Mouse (Mus musculus): Measurements from ENCODE around the gene Cdc6. TPM values are rescaled to one million over a fixed set of nuclear protein-coding genes. Genes with fewer than 3 reads are reported as not detected.

The Cdc6 gene
- polyA plus RNA-seq (2015; fragmentation: Nextera tagmentation; extraction: Ambion mirVana) = 11.2 and 12.1 TPM in 2 replicates

DNA sequence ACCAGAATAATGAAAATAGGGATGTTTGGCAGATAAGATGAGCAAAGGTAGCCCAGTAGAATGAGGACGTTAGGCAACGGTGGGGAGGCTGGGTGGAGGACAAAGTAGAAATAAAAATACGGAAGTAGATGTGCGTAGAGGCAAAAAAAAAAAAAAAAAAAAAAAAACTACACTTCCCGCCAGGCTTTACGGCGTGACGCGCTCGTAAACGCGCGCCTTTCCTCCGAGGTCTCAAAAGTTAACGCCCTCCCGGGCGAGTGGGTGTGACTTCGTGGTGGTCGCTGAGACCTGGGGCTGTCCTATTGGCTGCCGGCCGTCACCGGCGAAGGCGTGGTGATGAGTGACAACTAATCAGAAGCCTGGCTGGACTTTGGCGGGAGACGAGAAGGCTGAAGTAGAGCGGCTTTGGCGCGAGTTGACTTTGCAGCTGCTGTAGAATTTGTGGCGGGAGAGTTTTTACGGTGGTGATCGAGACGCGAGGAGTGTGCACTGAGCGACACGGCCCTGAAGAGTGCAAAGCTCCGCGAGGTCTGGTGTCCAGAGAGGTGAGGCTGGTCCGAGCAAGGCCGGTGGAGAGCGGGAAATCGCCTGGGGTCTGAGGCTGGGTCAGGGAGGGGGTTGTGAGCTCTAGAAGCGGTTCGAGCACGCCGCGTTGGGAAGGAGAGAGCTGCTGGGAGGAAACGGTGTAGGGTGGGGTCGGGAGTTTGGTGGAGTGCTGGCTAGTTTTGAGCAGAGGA is at the start of gene Cdc6:
TSS of gene Cdc6 (plus strand) at position 365 of the 737 bp plus-strand sequence.
- H3K4me2 ChIP-seq (replicated peaks) = peak within 1 kb of the TSS; percentile 84
- peak; percentile 99 for ATAC-seq (replicated peaks)
- under 1% methylated on average over 49 of the region's 49 CpGs for WGBS
- 0 out of 2 replicates have a peak within 1 kb of the TSS, but pooled peaks have one; percentile 54 for H3K27ac ChIP-seq (replicated peaks)
- peak within 1 kb of the TSS; percentile 51 for H3K4me3 ChIP-seq
- H3K9ac ChIP-seq (replicated peaks) = peak within 1 kb of the TSS; percentile 34
- H3K9me3 ChIP-seq = no peaks in the 10 kb centered on the region
- peaks cover 13% of the 10 kb centered on the region for H3K4me1 ChIP-seq
- no peaks in the 10 kb centered on the region for H3K36me3 ChIP-seq
- no peaks in the 10 kb centered on the region for H3K27me3 ChIP-seq

DNA sequence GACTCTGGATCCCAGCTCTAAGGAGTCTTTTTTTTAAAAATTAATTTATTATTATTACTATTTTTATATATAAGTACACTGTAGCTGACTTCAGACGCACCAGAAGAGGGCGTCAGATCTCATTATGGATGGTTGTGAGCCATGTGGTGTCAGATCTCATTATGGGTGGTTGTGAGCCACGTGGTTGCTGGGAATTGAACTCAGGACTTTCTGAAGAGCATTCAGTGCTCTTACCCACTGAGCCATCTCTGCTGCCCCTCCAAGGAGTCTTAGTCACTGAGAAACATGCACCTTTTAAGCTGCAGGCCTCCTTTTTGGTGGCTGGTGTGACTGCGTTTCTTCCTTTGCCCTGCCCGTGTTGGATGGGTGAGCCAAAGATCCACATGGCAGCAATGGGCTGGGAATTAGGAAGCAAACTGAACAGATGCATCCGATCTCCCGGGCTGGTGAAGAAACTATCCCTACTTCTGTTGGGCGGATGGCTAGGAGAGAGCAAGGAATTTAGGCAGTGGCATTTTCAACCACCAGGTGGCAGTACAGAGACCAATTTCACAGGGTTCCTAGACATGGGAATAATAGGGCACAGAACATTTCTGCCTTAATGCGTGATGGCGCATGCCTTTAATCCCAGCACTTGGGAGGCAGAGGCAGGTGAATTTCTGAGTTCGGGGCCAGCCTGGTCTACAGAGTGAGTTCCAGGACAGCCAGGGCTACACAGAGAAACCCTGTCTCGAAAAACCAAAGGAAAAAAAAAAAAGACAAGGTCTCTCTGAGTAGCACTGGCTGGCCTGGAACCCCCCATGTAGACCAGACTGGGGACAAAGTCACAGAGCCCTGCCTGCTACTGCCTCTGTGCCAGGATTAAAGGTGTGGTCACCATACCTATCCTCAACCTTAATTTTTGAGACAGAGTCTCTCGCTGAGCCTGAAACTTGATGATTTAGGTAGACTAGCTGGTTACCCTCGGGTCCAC is 48.6 kb upstream of the Cdc6 start:
- Histone ChIP-seq H3K4me2 (replicated peaks) (no peak overlapping the region), H3K4me3 (no peak overlapping the region), H3K9ac (replicated peaks) (no peak overlapping the region), H3K27me3 (no peaks in the 10 kb centered on the region), H3K9me3 (no peaks in the 10 kb centered on the region), H3K36me3 (no peaks in the 10 kb centered on the region), H3K4me1 (peaks cover 6% of the 10 kb centered on the region), H3K27ac (replicated peaks) (no peak overlapping the region)
- ATAC-seq (replicated peaks) = peak; percentile 27; the same call in 1 of the 2 replicates
- 30% methylated on average over 14 of the region's 14 CpGs for whole genome bisulfite sequencing

DNA sequence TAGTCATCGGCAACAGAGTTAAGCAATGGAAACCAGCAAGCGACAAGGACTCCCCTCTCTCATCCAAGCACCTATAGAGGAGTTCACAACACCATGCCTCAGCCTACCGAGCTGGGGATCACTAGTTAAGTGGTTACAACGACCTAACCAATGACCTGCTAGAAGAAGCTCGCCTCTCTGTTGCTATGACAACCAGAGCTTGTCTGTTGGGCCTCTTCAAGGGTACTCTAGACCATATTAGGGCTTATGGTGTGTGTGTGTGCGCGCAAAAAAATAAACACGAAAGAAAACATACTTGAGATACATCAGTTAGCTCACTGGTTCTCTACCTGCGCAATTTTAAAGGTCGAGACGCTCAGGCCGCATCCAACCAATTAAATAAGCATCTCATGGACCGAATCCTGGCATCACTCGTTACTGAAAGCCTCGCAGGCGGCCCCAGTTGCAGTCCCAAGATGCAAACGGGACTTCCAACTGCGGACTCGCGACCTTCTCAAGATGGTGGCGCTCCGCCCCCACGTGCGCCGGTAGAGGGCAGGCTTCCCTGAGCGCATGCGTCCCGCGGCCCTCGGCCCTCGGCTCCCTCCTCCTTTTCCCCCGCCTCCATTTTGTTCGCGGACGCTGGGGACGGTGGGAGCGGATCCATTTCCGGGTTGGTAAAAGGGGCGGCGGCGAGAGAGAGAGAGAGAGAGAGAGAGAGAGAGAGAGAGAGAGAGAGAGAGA is 44.4 kb upstream of the Cdc6 start, which contains the start of gene Wipf2:
TSS of gene Wipf2 (plus strand) at position 611 of the 723 bp plus-strand sequence.
- H3K9ac ChIP-seq (replicated peaks) = peak within 1 kb of the TSS; percentile 69
- 6% methylated on average over 39 of the region's 41 CpGs for WGBS
- H3K4me2 ChIP-seq (replicated peaks) = peak within 1 kb of the TSS; percentile 72
- peak within 1 kb of the TSS; percentile 96 for H3K27ac ChIP-seq (replicated peaks)
- ATAC-seq (replicated peaks) = peak; percentile 89
- peaks cover 14% of the 10 kb centered on the region for H3K4me1 ChIP-seq
- no peaks in the 10 kb centered on the region for H3K9me3 ChIP-seq
- peaks cover 3% of the 10 kb centered on the region; the same call in 1 of the 2 replicates for H3K36me3 ChIP-seq
- no peaks in the 10 kb centered on the region for H3K27me3 ChIP-seq
- peak within 1 kb of the TSS; percentile 73 for H3K4me3 ChIP-seq

DNA sequence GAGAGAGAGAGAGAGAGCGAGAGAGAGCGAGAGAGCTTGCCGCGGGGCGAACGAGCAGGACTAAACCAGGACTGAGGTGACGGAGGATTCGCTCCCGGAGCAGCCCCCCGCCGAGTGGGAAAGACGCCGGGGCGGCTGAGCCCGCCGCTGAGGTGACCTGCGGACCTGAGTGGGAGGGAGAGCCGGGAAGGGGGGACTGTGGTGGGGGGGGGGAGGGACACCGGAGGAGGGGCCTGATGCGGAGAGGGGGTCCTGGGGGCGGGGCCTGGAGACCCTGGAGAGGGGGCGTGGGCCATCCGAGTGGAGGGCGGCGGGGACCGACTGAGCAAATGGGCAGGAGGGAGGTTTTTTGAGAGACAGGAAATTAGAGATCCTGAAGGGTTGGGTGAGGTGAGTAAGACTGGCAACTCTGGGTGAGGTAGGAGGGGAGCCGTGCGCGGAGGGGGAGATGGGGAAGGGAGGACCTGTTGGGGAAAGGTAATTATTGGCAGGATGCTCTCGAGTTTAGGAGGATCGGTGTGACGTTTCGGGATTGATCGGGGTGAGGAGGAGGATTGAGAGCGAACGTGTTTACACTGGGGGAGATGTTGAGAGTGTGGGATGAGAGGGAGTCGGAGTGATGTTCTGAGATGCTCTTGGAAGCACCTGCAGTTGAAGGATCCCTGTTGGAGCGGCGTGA is 43.7 kb upstream of the Cdc6 start:
- ATAC-seq (replicated peaks) = peak; percentile 75
- peaks cover 3% of the 10 kb centered on the region; the same call in 1 of the 2 replicates for H3K36me3 ChIP-seq
- peak overlapping the region; percentile 72 for H3K4me2 ChIP-seq (replicated peaks)
- H3K9me3 ChIP-seq = no peaks in the 10 kb centered on the region
- peak overlapping the region; percentile 69 for H3K9ac ChIP-seq (replicated peaks)
- no peaks in the 10 kb centered on the region for H3K27me3 ChIP-seq
- H3K27ac ChIP-seq (replicated peaks) = peak overlapping the region; percentile 96
- peak overlapping the region; percentile 73 for H3K4me3 ChIP-seq
- H3K4me1 ChIP-seq = peaks cover 14% of the 10 kb centered on the region
- under 1% methylated on average over 35 of the region's 39 CpGs for WGBS

DNA sequence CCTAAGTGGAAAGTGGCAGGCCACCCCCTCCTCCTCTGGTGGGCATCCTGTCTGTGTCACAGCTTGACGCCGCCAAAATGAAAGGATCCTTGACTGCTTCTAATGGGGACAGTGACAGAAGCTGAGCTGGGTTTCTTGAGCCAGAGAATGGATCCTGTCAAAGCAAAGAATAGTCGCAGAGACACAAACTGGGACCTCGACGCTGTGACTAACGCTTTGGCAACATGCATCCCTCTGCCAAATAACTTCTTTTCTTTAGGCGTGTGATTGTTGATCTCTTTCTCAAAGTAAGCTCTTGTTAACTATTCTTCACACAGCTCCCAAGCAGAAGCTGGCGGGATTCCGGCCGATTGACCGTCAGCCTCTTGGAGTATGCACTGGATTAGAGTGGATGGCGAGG is 40.3 kb upstream of the Cdc6 start:
- Histone ChIP-seq H3K4me3 (no peak overlapping the region), H3K9ac (replicated peaks) (no peak overlapping the region), H3K27me3 (no peaks in the 10 kb centered on the region), H3K4me1 (peaks cover 23% of the 10 kb centered on the region), H3K27ac (replicated peaks) (no peak overlapping the region), H3K4me2 (replicated peaks) (no peak overlapping the region), H3K9me3 (no peaks in the 10 kb centered on the region), H3K36me3 (peaks cover 12% of the 10 kb centered on the region)
- WGBS = 45% methylated on average over 12 of the region's 12 CpGs
- no peak for ATAC-seq (replicated peaks)

DNA sequence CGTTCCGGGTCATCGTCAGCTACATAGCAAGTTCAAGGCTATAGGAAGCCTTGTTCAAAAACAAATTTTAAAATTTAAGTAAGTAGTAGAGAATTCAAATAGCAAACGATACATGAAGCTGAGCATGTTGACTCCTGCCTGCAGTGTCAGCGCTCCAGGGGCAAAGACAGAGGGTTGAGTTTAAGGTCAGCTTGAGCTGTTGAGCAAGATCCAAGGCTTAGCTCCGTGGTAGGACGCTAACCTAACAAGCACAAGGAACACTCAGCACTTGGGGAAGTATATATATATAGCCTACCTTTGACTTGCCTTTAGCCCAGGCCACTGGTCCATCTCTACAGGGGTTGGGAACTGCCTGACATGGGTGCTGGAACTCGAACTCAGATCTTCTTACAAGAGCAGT is 37.7 kb upstream of the Cdc6 start:
- WGBS = 95% methylated on average over 8 of the region's 8 CpGs
- Histone ChIP-seq H3K4me2 (replicated peaks) (no peak overlapping the region), H3K9ac (replicated peaks) (no peak overlapping the region), H3K4me1 (peaks cover 12% of the 10 kb centered on the region), H3K36me3 (peaks cover 16% of the 10 kb centered on the region), H3K4me3 (no peak overlapping the region), H3K9me3 (no peaks in the 10 kb centered on the region), H3K27me3 (no peaks in the 10 kb centered on the region), H3K27ac (replicated peaks) (no peak overlapping the region)
- ATAC-seq (replicated peaks) = no peak

DNA sequence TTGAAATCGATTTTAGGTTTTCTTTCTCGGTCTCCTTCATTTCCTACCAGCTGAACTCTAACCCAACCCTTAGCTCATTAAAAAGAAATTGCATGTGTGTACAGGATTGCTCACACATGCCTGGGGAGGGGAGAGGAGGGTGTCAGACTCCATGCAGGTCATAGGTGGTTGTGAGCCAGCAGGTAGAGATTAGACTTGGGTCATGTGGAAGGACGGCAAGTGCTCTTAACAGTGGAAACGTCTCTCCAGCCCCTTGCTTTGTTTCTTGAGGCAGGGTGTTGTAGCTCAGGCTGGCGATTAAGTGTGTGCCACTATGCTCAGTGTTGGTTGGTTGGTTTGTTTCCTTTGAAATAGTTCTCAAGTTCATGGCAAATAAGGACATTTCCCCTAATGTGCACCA is 36.8 kb upstream of the Cdc6 start:
- H3K36me3 ChIP-seq = peaks cover 16% of the 10 kb centered on the region
- ATAC-seq (replicated peaks) = no peak
- H3K9me3 ChIP-seq = no peaks in the 10 kb centered on the region
- no peak overlapping the region for H3K9ac ChIP-seq (replicated peaks)
- H3K27ac ChIP-seq (replicated peaks) = no peak overlapping the region
- 76% methylated on average over 5 of the region's 5 CpGs for WGBS
- H3K4me2 ChIP-seq (replicated peaks) = no peak overlapping the region
- H3K4me3 ChIP-seq = no peak overlapping the region
- H3K27me3 ChIP-seq = no peaks in the 10 kb centered on the region
- peaks cover 11% of the 10 kb centered on the region for H3K4me1 ChIP-seq

DNA sequence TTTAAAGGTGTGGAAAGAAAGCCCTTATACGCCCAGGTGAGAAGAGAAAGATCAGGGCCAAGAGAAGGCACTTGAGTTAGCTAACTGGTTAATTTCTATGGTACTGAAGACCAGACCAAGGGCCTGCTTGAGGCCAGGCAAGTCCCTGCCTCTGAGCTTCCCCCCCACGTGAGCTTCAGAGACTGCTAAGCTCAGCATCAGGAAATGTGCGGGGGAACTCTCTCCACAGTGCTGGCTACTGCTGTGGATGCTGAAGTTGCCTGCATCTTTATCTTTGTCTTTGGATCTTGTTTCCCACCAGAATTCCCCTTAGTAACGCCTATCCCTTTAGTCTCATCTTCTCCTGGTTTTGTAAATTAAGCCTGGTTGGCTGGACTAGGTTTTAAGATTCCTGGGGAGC is 36.2 kb upstream of the Cdc6 start:
- H3K4me3 ChIP-seq = no peak overlapping the region
- H3K27ac ChIP-seq (replicated peaks) = peak overlapping the region; percentile 43; the same call in 1 of the 2 replicates
- no peak for ATAC-seq (replicated peaks)

DNA sequence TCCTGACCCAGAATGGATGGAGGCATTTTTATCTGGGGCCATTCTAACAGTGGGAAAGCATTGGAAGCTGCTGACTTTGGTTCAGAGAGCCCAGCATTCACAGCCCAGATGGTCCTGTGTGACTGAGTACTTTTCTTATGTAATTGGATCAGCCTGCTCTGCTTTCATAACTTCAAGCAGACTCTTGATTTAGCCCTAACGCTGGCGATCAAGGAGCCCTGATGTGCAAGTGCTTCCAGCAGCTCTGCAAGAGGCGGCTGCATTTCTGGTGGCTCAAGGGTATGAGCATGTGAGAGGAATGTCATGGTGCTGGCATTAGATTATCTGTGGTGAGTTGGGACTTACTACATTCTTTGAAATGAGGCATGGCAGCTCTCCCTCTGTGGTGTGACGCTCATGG is 35.6 kb upstream of the Cdc6 start:
- H3K9me3 ChIP-seq = no peaks in the 10 kb centered on the region
- peaks cover 11% of the 10 kb centered on the region for H3K4me1 ChIP-seq
- no peak for ATAC-seq (replicated peaks)
- H3K36me3 ChIP-seq = peaks cover 16% of the 10 kb centered on the region
- H3K4me2 ChIP-seq (replicated peaks) = no peak overlapping the region
- H3K9ac ChIP-seq (replicated peaks) = no peak overlapping the region
- H3K27ac ChIP-seq (replicated peaks) = peak overlapping the region; percentile 43
- H3K27me3 ChIP-seq = no peaks in the 10 kb centered on the region
- H3K4me3 ChIP-seq = no peak overlapping the region
- WGBS = 49% methylated on average over 4 of the region's 4 CpGs

More for the DNA sequence above, 36.2 kb upstream of the Cdc6 start:
- Histone ChIP-seq H3K9ac (replicated peaks) (no peak overlapping the region), H3K36me3 (peaks cover 16% of the 10 kb centered on the region), H3K4me1 (peaks cover 11% of the 10 kb centered on the region), H3K4me2 (replicated peaks) (no peak overlapping the region), H3K27me3 (no peaks in the 10 kb centered on the region), H3K9me3 (no peaks in the 10 kb centered on the region)
- WGBS = 69% methylated on average over 4 of the region's 4 CpGs

DNA sequence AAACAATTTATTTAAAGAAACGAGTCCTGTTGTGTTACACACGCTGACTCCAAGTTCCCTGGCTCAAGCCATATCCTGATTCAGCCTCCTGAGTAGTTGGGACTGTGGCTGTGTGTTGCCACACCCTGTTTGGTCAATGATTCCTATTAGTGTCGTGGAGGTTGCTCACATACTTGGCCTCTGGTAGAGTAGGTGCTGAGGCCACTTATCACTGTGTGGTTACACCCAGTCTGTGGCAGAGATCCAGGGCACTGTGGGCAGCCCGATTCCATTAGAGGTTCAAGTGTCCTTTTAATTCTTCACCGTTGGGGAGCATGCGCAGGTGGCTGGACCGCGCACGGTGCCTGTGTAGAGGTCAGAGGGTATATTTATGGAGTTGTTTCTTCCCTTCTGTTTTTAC is 33.7 kb upstream of the Cdc6 start:
- Histone ChIP-seq H3K4me2 (replicated peaks) (no peak overlapping the region), H3K27ac (replicated peaks) (no peak overlapping the region), H3K36me3 (peaks cover 13% of the 10 kb centered on the region; the same call in 1 of the 2 replicates), H3K9me3 (no peaks in the 10 kb centered on the region), H3K27me3 (no peaks in the 10 kb centered on the region), H3K9ac (replicated peaks) (no peak overlapping the region), H3K4me3 (no peak overlapping the region), H3K4me1 (peaks cover 11% of the 10 kb centered on the region)
- WGBS = 94% methylated on average over 9 of the region's 9 CpGs
- ATAC-seq (replicated peaks) = no peak

DNA sequence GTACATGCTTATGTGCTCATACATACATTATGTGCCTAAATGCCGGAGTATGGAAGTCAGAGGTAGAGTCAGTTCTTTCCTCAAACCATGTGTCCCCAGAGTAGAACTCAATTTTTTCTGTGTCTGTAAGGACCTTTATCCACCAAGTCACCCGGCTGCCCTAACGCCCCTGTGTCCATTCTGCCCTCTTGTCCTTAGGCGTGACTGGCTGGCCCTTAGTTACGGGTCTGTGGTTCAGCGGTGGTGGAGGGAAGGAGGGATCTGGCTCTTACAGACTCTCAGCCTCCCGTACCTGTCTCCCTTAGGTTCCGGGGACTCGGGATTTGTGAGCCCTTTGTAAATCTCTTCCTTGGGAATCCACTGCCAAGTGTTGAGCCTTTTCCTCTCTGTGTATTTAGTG is 30.6 kb upstream of the Cdc6 start:
- no peak for ATAC-seq (replicated peaks)
- Histone ChIP-seq H3K4me1 (peaks cover 4% of the 10 kb centered on the region), H3K4me2 (replicated peaks) (no peak overlapping the region), H3K36me3 (peaks cover 6% of the 10 kb centered on the region; the same call in 1 of the 2 replicates), H3K27me3 (no peaks in the 10 kb centered on the region), H3K9me3 (no peaks in the 10 kb centered on the region), H3K9ac (replicated peaks) (no peak overlapping the region), H3K4me3 (no peak overlapping the region), H3K27ac (replicated peaks) (no peak overlapping the region)
- WGBS = 75% methylated on average over 9 of the region's 9 CpGs
